Comparison of ENCODE assay signal across 14 mouse cellular contexts in the genomic region with DNA sequence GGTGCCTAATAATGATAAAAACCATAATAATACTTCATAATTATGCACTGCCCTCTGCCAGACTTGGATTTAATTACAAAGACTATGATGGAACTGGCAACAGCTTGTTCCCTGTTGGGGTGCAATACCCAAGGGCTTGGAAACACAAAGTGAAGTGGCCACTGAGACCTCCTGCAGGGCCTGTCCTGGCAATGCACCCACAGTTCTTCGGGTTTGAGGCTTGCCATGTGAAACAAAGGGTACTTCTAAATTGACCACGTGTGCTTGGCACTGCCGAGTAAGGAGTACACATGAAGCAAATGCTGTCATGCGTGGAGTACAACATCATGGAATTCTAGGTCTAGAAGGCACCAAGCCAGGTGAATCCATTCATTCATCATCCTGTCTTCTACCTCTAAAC.
"Had no signal": no experiment of that assay in that cellular context is flagged by ENCODE, and none has a peak within 500 bp of the region (broad histone marks: within the 10 kb centered on the region; RNA-seq: fewer than 3 reads in every experiment).

No protein-coding gene starts in this region.

- H3K9me3 ChIP-seq: limb, embryonic 10.5 days; liver, embryonic 12.5 days; midbrain, embryonic 13.5 days; neural tube, embryonic 15.5 days had no signal

- H3K9ac ChIP-seq: liver, embryonic 12.5 days; lung, embryonic 14.5 days; midbrain, embryonic 13.5 days; neural tube, embryonic 15.5 days had no signal

- H3K4me3 ChIP-seq: layer of hippocampus, adult 2 months; limb, embryonic 10.5 days; liver, embryonic 12.5 days; midbrain, embryonic 13.5 days; neural tube, embryonic 15.5 days had no signal

- DNase-seq: kidney, postnatal 10 days; kidney, postnatal 4 days; lung, embryonic 14.5 days; lung, postnatal 10 days; right cerebral cortex, postnatal 4 days; spleen, adult 18-20 months; thymus, adult 18-20 months; thymus, postnatal 14 days had no signal

- H3K4me2 ChIP-seq: liver, embryonic 12.5 days; lung, embryonic 14.5 days; midbrain, embryonic 13.5 days; neural tube, embryonic 15.5 days had no signal

- H3K27ac ChIP-seq: layer of hippocampus, adult 2 months; limb, embryonic 10.5 days; liver, embryonic 12.5 days; macrophage; midbrain, embryonic 13.5 days; neural tube, embryonic 15.5 days had no signal

- ATAC-seq: liver, embryonic 12.5 days; midbrain, embryonic 13.5 days had no signal

- H3K27me3 ChIP-seq: midbrain, embryonic 13.5 days; neural tube, embryonic 15.5 days had no signal

- H3K36me3 ChIP-seq: limb, embryonic 10.5 days; liver, embryonic 12.5 days; midbrain, embryonic 13.5 days; neural tube, embryonic 15.5 days had no signal
